Mouse (Mus musculus): ENCODE measurements around the gene Nms. TPM values are rescaled to one million over a fixed set of nuclear protein-coding genes. Genes with fewer than 3 reads are reported as not detected.
A peak's percentile ranks its signal among the peaks of the same experiment; 100 is the strongest.

Nms gene
- polyA plus RNA-seq, 1 experiment from 2014 or later: 0.43 TPM

DNA sequence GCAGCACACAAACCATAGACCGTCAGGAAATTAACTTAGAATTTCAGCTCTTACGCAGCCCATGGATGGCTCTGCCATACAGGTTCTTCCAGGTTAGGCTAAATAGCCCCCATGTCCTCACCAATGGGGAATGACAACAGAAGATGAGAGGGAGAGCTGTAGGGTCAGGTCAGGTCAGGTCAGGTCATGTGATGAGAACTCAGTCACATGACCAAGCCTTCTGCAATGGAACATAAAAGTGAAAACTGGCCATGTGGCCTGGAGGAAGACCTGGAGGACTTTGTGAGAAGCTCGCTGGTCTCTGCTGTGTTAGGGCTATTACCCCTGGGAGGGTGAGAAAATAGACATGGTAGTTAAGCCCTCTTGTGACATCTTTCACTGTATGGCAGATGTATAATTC is 17.5 kb downstream of the Nms start:
- no peaks in the 10 kb centered on the region for H3K9me3 ChIP-seq
- WGBS: 96% methylated on average over 3 of the region's 3 CpGs
- H3K9ac ChIP-seq (replicated peaks): no peak overlapping the region
- no peak overlapping the region for H3K4me2 ChIP-seq (replicated peaks)
- no peak for ATAC-seq
- no peaks in the 10 kb centered on the region for H3K36me3 ChIP-seq
- no peaks in the 10 kb centered on the region for H3K4me1 ChIP-seq (replicated peaks)
- H3K27me3 ChIP-seq: no peaks in the 10 kb centered on the region
- H3K27ac ChIP-seq: no peak overlapping the region
- H3K4me3 ChIP-seq (replicated peaks): no peak overlapping the region

DNA sequence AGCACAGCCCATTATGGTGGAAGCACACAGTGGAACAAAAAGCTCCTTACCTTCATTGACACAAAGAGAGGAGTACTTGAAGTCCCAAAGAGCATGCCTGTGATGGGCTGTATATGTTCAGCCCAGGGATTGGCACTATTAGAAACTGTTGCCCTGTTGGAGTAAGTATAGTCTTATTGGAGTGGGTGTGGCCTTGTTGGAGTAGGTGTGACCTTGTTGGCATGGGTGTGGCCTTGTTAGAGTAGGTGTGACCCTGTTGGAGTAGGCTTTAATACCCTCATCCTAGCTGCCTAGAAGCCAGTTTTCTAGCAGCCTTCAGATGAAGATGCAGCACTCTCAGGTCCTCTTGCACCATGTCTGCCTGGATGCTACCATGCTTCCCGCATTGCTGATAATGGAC is 30.2 kb downstream of the Nms start:
- H3K4me3 ChIP-seq (replicated peaks): no peak overlapping the region
- no peak overlapping the region for H3K27ac ChIP-seq
- WGBS: 93% methylated on average over 1 of the region's 1 CpGs
- H3K4me1 ChIP-seq (replicated peaks): no peaks in the 10 kb centered on the region
- H3K27me3 ChIP-seq: no peaks in the 10 kb centered on the region
- no peaks in the 10 kb centered on the region for H3K9me3 ChIP-seq
- no peak overlapping the region for H3K9ac ChIP-seq (replicated peaks)
- no peak for ATAC-seq
- H3K4me2 ChIP-seq (replicated peaks): no peak overlapping the region
- no peaks in the 10 kb centered on the region for H3K36me3 ChIP-seq

DNA sequence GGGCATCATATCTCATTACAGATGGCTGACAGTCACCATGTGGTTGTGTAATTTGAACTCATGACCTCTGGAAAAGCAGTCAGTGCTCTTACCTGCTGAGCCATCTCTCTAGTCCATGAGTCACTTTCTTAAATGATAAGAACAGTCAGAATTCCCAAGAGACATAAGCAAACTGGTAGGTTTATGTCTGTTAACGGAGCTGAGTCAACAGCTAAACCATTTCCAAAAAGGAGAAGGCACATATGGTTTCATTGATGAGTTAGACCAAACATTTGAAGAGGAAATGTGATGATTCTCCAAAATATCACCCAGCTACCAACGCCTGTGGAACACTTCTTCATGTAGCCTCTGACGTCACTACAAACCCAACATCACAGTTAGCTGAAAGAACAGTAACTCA is 32.8 kb downstream of the Nms start:
- Histone ChIP-seq H3K4me2 (replicated peaks) (no peak overlapping the region), H3K36me3 (no peaks in the 10 kb centered on the region), H3K9me3 (no peaks in the 10 kb centered on the region), H3K4me3 (replicated peaks) (no peak overlapping the region), H3K9ac (replicated peaks) (no peak overlapping the region), H3K4me1 (replicated peaks) (no peaks in the 10 kb centered on the region), H3K27me3 (no peaks in the 10 kb centered on the region), H3K27ac (no peak overlapping the region)
- ATAC-seq: no peak
- 89% methylated on average over 3 of the region's 3 CpGs for WGBS

DNA sequence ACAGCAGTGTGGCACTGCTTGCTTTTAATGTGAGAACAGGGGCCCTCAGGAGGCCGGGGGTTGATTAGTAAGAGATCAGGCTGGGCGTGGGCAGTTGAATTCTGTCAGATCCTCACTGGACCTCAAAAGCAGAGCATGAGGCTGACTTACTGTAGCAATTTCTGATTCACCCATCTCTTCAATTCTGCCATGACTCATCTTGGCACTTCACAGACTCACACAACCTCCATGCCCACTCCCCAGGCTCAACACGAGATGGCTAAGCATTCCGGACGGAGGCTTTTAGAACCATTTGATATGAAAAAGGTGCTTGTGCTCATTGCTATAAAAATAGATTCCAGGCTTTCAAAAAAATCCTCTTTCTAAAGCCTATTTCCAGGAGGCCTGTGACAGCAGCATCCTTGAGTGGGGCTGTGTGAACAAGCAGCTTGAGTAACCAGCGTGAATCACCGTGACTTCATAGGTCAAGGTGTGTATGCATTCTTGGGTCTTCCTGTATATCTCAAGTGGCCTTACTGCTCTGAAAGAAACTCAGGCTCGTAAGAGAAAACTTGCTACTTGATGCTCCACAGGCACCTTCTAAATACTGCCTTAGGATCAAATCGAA is 34.1 kb downstream of the Nms start:
- Histone ChIP-seq H3K36me3 (no peaks in the 10 kb centered on the region), H3K9me3 (no peaks in the 10 kb centered on the region), H3K4me1 (replicated peaks) (no peaks in the 10 kb centered on the region), H3K27me3 (no peaks in the 10 kb centered on the region), H3K27ac (no peak overlapping the region), H3K9ac (replicated peaks) (no peak overlapping the region), H3K4me2 (replicated peaks) (no peak overlapping the region), H3K4me3 (replicated peaks) (no peak overlapping the region)
- no peak for ATAC-seq
- WGBS: 82% methylated on average over 9 of the region's 9 CpGs

DNA sequence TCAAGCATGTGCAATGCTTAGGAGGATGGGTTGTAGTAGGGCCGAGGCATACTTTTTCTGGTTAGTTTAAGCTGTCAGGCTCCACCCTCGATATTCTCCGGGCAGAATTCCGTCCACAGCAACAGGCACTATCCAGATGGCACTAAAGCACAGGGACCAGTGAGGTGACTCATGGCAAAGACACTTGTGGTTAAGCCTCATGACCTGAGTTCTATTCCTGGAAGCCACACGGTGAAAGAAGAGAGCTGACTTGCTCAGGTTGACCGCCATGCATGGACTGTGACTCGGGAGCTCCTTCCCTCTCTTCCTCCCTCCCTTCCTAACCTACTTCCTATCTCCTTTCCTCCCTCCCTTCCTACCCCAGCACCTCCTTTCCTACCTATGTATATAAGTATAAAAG is 41.0 kb downstream of the Nms start:
- Histone ChIP-seq H3K4me3 (replicated peaks) (no peak overlapping the region), H3K9ac (replicated peaks) (no peak overlapping the region), H3K4me1 (replicated peaks) (no peaks in the 10 kb centered on the region), H3K9me3 (no peaks in the 10 kb centered on the region), H3K4me2 (replicated peaks) (no peak overlapping the region), H3K27me3 (no peaks in the 10 kb centered on the region), H3K27ac (no peak overlapping the region), H3K36me3 (no peaks in the 10 kb centered on the region)
- no peak for ATAC-seq
- 80% methylated on average over 7 of the region's 7 CpGs for WGBS

DNA sequence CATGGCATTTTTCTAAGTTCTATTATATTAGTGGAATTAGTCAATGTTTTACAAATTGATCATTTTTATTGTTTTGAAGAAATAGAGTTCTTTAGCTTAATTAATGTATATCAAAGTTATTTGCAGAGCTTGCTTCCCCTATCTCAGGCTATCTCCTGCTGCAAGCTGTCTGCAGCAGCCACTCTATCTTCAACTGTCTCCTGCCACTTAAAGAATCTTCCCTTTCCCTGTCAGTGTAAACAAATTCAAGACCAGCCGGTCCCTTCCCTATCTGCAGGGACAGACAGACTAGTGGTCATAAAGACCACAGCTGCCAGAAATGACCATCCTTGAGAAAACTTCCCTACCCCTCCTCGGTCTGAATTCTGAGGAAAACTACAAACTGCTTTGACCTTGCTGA is 44.9 kb downstream of the Nms start:
- Histone ChIP-seq H3K9ac (replicated peaks) (no peak overlapping the region), H3K27me3 (no peaks in the 10 kb centered on the region), H3K36me3 (no peaks in the 10 kb centered on the region), H3K27ac (no peak overlapping the region), H3K9me3 (no peaks in the 10 kb centered on the region), H3K4me1 (replicated peaks) (peaks cover 12% of the 10 kb centered on the region), H3K4me3 (replicated peaks) (no peak overlapping the region), H3K4me2 (replicated peaks) (no peak overlapping the region)
- ATAC-seq: no peak
- 78% methylated on average over 2 of the region's 2 CpGs for WGBS

DNA sequence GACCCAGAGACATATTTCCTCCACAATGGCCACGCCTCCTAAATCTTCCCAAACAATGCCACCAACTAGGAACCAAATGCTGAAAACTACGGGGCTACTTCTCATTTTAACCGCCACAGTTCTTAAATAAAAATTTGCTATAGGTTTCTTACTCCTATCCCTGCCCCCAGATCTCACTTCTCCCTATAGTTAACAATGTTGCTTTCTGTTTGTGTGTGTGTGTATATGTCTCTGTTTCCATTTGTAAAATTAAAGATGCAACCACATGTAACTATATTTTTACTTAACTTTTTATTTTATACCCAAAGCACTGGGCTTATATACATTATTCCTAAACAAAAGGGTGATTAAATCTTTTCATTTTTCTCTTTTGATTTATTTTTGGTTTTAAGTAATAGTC is 46.4 kb downstream of the Nms start, which contains the start of gene Pdcl3:
Pdcl3 (plus strand) TSS at position 301 of the 400 bp plus-strand sequence.
- Histone ChIP-seq H3K36me3 (no peaks in the 10 kb centered on the region), H3K4me3 (replicated peaks) (no peak within 1 kb of the TSS), H3K9me3 (no peaks in the 10 kb centered on the region), H3K4me1 (replicated peaks) (peaks cover 19% of the 10 kb centered on the region), H3K4me2 (replicated peaks) (no peak within 1 kb of the TSS), H3K27ac (no peak within 1 kb of the TSS), H3K27me3 (no peaks in the 10 kb centered on the region), H3K9ac (replicated peaks) (no peak within 1 kb of the TSS)
- ATAC-seq: no peak
- 91% methylated on average over 3 of the region's 3 CpGs for WGBS

DNA sequence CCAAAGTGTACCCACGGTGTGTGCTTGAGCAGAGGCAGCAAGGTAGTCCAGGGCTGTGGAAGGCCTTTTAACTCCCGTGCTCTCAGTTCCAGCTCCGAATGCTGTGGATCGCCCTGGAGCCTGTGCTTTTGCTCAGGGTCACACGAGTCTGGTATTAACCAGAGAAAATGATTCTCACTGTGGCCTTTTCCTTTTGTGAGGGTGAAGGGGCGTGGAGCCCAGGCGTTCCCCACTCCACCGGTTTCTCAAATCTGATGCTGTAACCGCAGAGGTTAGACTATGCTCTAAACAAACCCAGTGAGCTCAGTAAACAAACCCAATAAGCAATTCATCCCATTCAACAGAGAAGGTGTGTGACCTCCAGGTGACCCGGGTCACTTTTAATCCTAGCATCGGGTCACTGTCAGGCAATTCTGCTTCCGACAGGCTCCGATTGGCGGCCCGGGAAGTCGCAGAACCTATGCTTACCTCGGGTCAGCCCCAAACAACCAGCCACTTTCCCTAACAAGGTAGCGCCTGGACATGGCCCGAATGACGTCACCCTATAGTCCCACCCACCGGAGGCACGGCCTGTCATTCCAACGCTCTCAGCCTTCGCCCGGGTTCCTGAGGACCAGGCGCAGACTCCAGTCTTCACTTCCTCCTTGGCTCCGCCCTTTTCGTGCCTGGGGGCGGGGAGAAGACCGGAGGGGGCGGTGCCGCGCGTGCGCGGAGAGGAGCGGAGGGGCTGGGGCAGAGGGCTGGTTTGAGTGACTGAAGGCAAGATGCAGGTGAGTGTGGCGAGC is 48.3 kb downstream of the Nms start:
- WGBS: 6% methylated on average over 38 of the region's 38 CpGs
- H3K4me3 ChIP-seq (replicated peaks): peak overlapping the region; percentile 56
- ATAC-seq: peak; percentile 99
- peaks cover 14% of the 10 kb centered on the region for H3K36me3 ChIP-seq
- peaks cover 21% of the 10 kb centered on the region for H3K4me1 ChIP-seq (replicated peaks)
- H3K27ac ChIP-seq: peak overlapping the region; percentile 81
- no peaks in the 10 kb centered on the region for H3K27me3 ChIP-seq
- H3K9me3 ChIP-seq: no peaks in the 10 kb centered on the region
- H3K9ac ChIP-seq (replicated peaks): peak overlapping the region; percentile 74
- H3K4me2 ChIP-seq (replicated peaks): peak overlapping the region; percentile 88

DNA sequence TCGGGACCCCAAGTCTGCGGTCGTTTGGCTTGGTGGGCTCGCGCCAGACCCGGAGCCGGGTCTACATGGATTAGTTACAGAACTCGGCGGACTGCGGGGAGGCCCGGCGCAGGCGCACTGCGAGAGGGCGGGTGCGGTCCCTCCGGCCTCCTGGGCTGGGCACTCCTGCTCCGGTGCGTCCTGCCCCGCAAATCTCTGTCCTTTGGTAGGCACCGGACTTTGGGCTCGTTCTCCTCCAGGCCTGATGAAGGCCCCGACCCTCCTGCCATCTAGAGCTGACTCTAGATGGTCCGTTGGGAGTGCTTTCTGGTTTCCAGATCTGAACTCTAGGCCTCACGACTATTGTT is 48.9 kb downstream of the Nms start:
- H3K4me2 ChIP-seq (replicated peaks): peak overlapping the region; percentile 88
- ATAC-seq: peak; percentile 92
- WGBS: under 1% methylated on average over 25 of the region's 25 CpGs
- no peaks in the 10 kb centered on the region for H3K27me3 ChIP-seq
- peaks cover 21% of the 10 kb centered on the region for H3K4me1 ChIP-seq (replicated peaks)
- H3K36me3 ChIP-seq: peaks cover 20% of the 10 kb centered on the region
- peak overlapping the region; percentile 81 for H3K27ac ChIP-seq
- peak overlapping the region; percentile 74 for H3K9ac ChIP-seq (replicated peaks)
- H3K4me3 ChIP-seq (replicated peaks): peak overlapping the region; percentile 56
- no peaks in the 10 kb centered on the region for H3K9me3 ChIP-seq

DNA sequence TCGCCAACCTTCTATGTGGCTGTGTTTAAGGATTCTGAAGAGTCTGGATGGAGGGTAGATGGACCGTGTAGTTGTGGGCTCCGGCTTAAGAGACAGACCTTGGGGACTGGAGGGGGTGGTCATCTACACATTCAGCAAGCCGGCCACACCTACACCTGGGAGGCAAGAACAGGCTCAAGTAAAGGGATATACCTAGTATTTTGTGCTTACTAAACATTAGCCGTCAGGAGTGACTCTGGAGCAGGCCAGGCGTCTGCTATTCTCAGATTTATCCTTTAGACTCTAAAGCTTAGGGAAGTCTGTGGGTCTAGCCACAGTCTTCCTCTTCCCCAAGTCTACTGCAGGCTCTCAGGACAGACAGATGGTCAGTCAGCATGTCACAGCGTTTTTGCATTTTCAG is 49.4 kb downstream of the Nms start:
- Histone ChIP-seq H3K4me1 (replicated peaks) (peaks cover 21% of the 10 kb centered on the region), H3K9me3 (no peaks in the 10 kb centered on the region), H3K36me3 (peaks cover 25% of the 10 kb centered on the region), H3K27me3 (no peaks in the 10 kb centered on the region), H3K9ac (replicated peaks) (peak overlapping the region; percentile 74), H3K27ac (peak overlapping the region; percentile 81; the same call in 1 of the 2 replicates), H3K4me3 (replicated peaks) (peak overlapping the region; percentile 56), H3K4me2 (replicated peaks) (peak overlapping the region; percentile 88)
- WGBS: 33% methylated on average over 7 of the region's 7 CpGs
- ATAC-seq: no peak

DNA sequence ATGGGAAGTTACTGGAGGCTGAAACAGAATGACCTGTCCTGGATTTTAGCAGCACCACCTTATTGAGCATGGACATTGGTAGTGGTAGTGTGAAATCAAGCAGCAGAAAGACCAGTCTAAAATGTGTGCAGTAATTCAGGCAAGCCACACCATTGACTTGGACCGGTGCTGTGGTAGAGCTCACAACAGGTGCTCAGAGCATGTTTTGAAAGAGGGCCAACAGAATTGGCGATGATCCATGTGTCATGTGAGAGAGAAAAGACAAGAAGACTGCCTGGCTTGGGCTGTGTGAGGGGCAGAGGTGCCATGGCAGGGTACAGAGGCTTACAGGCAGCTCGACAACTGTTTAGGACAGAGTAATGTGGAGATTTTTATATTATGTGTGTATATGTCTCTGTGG is 53.4 kb downstream of the Nms start:
- Histone ChIP-seq H3K4me1 (replicated peaks) (peaks cover 17% of the 10 kb centered on the region), H3K27me3 (no peaks in the 10 kb centered on the region), H3K4me3 (replicated peaks) (no peak overlapping the region), H3K36me3 (peaks cover 60% of the 10 kb centered on the region), H3K9ac (replicated peaks) (no peak overlapping the region), H3K4me2 (replicated peaks) (no peak overlapping the region), H3K9me3 (no peaks in the 10 kb centered on the region), H3K27ac (no peak overlapping the region)
- ATAC-seq: no peak
- WGBS: 92% methylated on average over 3 of the region's 3 CpGs
